Mouse (Mus musculus) hindbrain, embryonic 13.5 days (tissue): ENCODE measurements around the gene Calhm3. TPM values are rescaled to one million over a fixed set of nuclear protein-coding genes. Genes with fewer than 3 reads are reported as not detected.

Experiments used
- ATAC-seq: fragments of 200-750 bp; cut with Nextera tagmentation; 2 replicates; pipeline ENCODE4 v1.8.0; 2017; ENCODE audit warnings: moderate TSS enrichment; ENCODE audit not compliant: low FRiP score
- H3K27ac ChIP-seq: fragments of 300-500 bp; sonication (generic); 2 replicates; pipeline ENCODE4 v1.5.1; 2015; ENCODE audit warnings: inconsistent platforms, mild to moderate bottlenecking, moderate library complexity
- H3K27me3 ChIP-seq: fragments of 300-500 bp; sonication (generic); 2 replicates; pipeline ENCODE4 v1.6.1; 2015; ENCODE audit warnings: mild to moderate bottlenecking, inconsistent platforms
- H3K36me3 ChIP-seq: fragments of 300-500 bp; sonication (generic); 2 replicates; pipeline ENCODE4 v1.6.1; 2015; ENCODE audit warnings: mild to moderate bottlenecking, inconsistent platforms
- H3K4me1 ChIP-seq: fragments of 300-500 bp; sonication (generic); replicated peaks from 2 replicates; pipeline ENCODE4 v1.6.1; 2015; ENCODE audit warnings: inconsistent platforms
- H3K4me2 ChIP-seq: fragments of 300-500 bp; sonication (generic); 2 replicates; pipeline ENCODE4 v1.6.1; 2015; ENCODE audit warnings: inconsistent platforms, mild to moderate bottlenecking, moderate library complexity
- H3K4me3 ChIP-seq: fragments of 300-500 bp; sonication (generic); 2 replicates; pipeline ENCODE4 v1.5.1; 2015; ENCODE audit warnings: mild to moderate bottlenecking, inconsistent platforms
- H3K9ac ChIP-seq: fragments of 300-500 bp; sonication (generic); 2 replicates; pipeline ENCODE4 v1.6.1; 2015; ENCODE audit warnings: mild to moderate bottlenecking, inconsistent platforms
- H3K9me3 ChIP-seq: fragments of 300-500 bp; sonication (generic); 2 replicates; pipeline ENCODE4 v1.6.1; 2016; ENCODE audit warnings: inconsistent platforms
- WGBS: fragments of 180-500 bp; shearing (Covaris S2); methylation state at CpG from one replicate; pipeline ENCODE4 v1.1.7; 2015; 5-methylcytosine and 5-hydroxymethylcytosine counted together
- polyA plus RNA-seq: library from polyadenylated mRNA; unstranded; fragments of >200 nt; fragmentation: Nextera tagmentation; extraction: Ambion mirVana; gene quantifications from 2 replicates; pipeline ENCODE4 v1.2.1, GENCODE M21; 2015

Calhm3 gene
- polyA plus RNA-seq, 1 experiment from 2014 or later, result not detected

DNA sequence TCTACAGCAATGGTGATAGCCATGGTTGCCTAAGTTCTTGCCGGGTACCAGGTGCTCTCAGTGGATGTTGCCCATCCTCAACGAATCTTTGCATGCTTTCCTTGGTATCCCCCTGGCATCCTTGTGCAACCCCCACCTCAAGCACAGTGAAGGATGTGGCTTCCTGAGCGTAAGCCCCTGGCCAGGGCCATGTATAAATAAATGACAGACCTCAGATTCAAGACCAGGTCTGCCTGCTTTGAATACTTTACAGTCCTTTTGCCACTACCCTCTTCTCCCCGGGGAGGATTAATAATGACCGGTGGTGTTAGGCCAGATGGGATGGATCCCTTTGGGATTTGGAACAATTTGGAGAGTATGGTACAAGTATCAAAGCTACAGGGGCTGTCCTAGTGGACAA lies 21.4 kb downstream of the Calhm3 start:
- no peak overlapping the region for H3K4me2 ChIP-seq
- H3K36me3 ChIP-seq, result peaks cover 21% of the 10 kb centered on the region
- H3K9ac ChIP-seq, result no peak overlapping the region
- H3K27me3 ChIP-seq, result peaks cover 16% of the 10 kb centered on the region; the same call in 1 of the 2 replicates
- no peak overlapping the region for H3K27ac ChIP-seq
- no peak overlapping the region for H3K4me3 ChIP-seq
- 88% methylated on average over 5 of the region's 5 CpGs for WGBS
- H3K9me3 ChIP-seq, result no peaks in the 10 kb centered on the region
- peaks cover 23% of the 10 kb centered on the region for H3K4me1 ChIP-seq
- no peak for ATAC-seq

DNA sequence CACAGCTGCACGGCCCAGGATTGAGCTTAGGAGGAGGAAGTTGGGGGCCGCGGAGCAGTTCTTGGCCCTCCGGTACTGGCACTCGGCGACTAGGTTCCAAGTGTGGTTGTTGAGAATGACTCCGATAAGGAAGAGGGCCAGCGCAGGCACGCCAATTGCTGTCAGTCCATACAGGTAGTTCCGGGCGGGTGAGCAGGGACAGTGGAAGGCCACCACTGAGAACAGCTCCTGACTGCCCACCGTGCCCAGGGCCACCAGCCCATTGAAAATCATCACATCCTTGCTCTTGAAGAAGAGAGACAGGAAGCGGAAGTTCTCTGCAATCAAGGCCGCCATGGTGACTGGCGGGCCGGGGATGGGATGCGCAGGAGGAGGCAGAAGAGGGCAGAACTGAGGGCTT lies 22.0 kb downstream of the Calhm3 start:
- 90% methylated on average over 17 of the region's 17 CpGs for WGBS
- ATAC-seq, result no peak
- no peak overlapping the region for H3K4me2 ChIP-seq

GRCm38 (mm10) chr19:47133161-47133560 lies 24.4 kb downstream of the Calhm3 start:
- Histone ChIP-seq H3K27ac (no peak overlapping the region), H3K27me3 (0 out of 2 replicates have a peak, but pooled peaks cover 9% of the 10 kb centered on the region), H3K4me3 (no peak overlapping the region), H3K4me2 (no peak overlapping the region), H3K9ac (no peak overlapping the region), H3K9me3 (no peaks in the 10 kb centered on the region), H3K36me3 (peaks cover 51% of the 10 kb centered on the region), H3K4me1 (peaks cover 18% of the 10 kb centered on the region)
- no peak for ATAC-seq
- 93% methylated on average over 7 of the region's 7 CpGs for WGBS

More for the DNA sequence above, 22.0 kb downstream of the Calhm3 start:
- H3K27me3 ChIP-seq, result peaks cover 16% of the 10 kb centered on the region; the same call in 1 of the 2 replicates
- H3K36me3 ChIP-seq, result peaks cover 27% of the 10 kb centered on the region
- H3K27ac ChIP-seq, result no peak overlapping the region
- peaks cover 23% of the 10 kb centered on the region for H3K4me1 ChIP-seq
- H3K9ac ChIP-seq, result no peak overlapping the region
- no peaks in the 10 kb centered on the region for H3K9me3 ChIP-seq
- H3K4me3 ChIP-seq, result no peak overlapping the region

DNA sequence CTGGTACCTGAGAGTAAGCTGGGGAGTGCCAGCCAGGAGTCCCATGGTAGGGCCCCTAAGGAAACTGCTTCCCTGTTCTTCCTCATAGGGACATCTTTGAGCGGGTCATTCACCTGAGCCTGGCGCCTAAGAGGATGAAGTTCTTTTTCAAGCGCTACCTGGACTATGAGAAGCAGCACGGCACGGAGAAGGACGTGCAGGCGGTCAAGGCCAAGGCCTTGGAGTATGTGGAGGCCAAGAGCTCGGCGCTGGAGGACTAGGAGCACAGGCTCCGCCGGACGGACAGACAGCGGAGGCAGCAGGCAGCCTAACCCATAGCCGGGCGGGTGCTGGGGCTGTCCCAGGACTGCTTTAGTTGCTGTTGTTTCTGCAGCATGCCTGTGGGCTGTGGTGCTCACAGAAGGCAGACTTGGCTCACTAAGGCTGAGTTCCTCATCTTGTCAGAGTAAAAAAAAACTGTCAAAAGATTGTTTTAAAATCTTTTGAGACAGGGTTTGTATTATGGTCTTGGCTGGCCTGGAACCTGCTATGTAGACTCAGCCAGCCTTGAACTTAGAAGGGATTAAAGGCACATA lies 26.9 kb downstream of the Calhm3 start:
- no peaks in the 10 kb centered on the region for H3K4me1 ChIP-seq
- H3K4me2 ChIP-seq, result no peak overlapping the region
- no peaks in the 10 kb centered on the region for H3K9me3 ChIP-seq
- 94% methylated on average over 15 of the region's 15 CpGs for WGBS
- H3K4me3 ChIP-seq, result no peak overlapping the region
- no peak overlapping the region for H3K27ac ChIP-seq
- peaks cover 74% of the 10 kb centered on the region for H3K36me3 ChIP-seq
- H3K9ac ChIP-seq, result no peak overlapping the region
- no peak for ATAC-seq
- H3K27me3 ChIP-seq, result no peaks in the 10 kb centered on the region

DNA sequence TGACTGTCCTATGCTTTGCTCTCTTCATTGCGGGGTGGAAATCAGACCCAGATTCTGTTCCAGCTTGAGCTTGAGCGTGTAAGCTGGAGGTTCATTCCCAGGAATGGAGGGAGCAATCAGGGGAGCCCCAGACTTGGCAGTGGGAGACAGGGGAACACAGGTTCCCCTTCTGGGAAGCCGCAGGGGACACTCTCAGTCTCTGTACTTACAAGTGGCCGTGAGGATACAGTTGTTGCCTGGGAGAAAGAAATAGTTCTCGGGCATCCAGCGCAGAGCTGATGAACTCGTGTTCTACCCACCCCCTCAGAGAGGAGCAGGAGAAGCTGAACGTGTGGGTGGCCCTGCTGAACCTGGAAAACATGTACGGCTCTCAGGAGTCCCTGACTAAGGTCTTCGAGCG lies 28.7 kb downstream of the Calhm3 start:
- no peaks in the 10 kb centered on the region for H3K27me3 ChIP-seq
- H3K27ac ChIP-seq, result no peak overlapping the region
- H3K36me3 ChIP-seq, result peaks cover 91% of the 10 kb centered on the region
- no peak for ATAC-seq
- H3K9me3 ChIP-seq, result no peaks in the 10 kb centered on the region
- H3K4me2 ChIP-seq, result no peak overlapping the region
- no peaks in the 10 kb centered on the region for H3K4me1 ChIP-seq
- 95% methylated on average over 11 of the region's 11 CpGs for WGBS
- no peak overlapping the region for H3K4me3 ChIP-seq
- no peak overlapping the region for H3K9ac ChIP-seq

GRCm38 (mm10) chr19:47128164-47128563 lies 29.4 kb downstream of the Calhm3 start:
- ATAC-seq, result no peak
- WGBS, result 98% methylated on average over 10 of the region's 10 CpGs
- no peak overlapping the region for H3K9ac ChIP-seq

GRCm38 (mm10) chr19:47122802-47123201 lies 34.8 kb downstream of the Calhm3 start:
- 28% methylated on average over 2 of the region's 2 CpGs for WGBS

More at GRCm38 (mm10) chr19:47128164-47128563, 29.4 kb downstream of the Calhm3 start:
- Histone ChIP-seq H3K4me3 (no peak overlapping the region), H3K4me1 (no peaks in the 10 kb centered on the region), H3K27me3 (no peaks in the 10 kb centered on the region), H3K4me2 (no peak overlapping the region), H3K27ac (no peak overlapping the region), H3K9me3 (no peaks in the 10 kb centered on the region), H3K36me3 (peaks cover 89% of the 10 kb centered on the region)

GRCm38 (mm10) chr19:47121054-47121453 lies 36.5 kb downstream of the Calhm3 start:
- WGBS, result 43% methylated on average over 4 of the region's 4 CpGs
- no peak for ATAC-seq
- Histone ChIP-seq H3K4me3 (no peak overlapping the region), H3K27ac (no peak overlapping the region), H3K27me3 (no peaks in the 10 kb centered on the region), H3K4me2 (no peak overlapping the region), H3K9me3 (no peaks in the 10 kb centered on the region), H3K9ac (no peak overlapping the region), H3K36me3 (peaks cover 74% of the 10 kb centered on the region), H3K4me1 (no peaks in the 10 kb centered on the region)

More at GRCm38 (mm10) chr19:47122802-47123201, 34.8 kb downstream of the Calhm3 start:
- no peak overlapping the region for H3K4me3 ChIP-seq
- peaks cover 74% of the 10 kb centered on the region for H3K36me3 ChIP-seq
- no peak overlapping the region for H3K9ac ChIP-seq
- no peaks in the 10 kb centered on the region for H3K4me1 ChIP-seq
- H3K4me2 ChIP-seq, result no peak overlapping the region
- no peaks in the 10 kb centered on the region for H3K27me3 ChIP-seq
- no peak overlapping the region for H3K27ac ChIP-seq
- H3K9me3 ChIP-seq, result no peaks in the 10 kb centered on the region
- no peak for ATAC-seq

DNA sequence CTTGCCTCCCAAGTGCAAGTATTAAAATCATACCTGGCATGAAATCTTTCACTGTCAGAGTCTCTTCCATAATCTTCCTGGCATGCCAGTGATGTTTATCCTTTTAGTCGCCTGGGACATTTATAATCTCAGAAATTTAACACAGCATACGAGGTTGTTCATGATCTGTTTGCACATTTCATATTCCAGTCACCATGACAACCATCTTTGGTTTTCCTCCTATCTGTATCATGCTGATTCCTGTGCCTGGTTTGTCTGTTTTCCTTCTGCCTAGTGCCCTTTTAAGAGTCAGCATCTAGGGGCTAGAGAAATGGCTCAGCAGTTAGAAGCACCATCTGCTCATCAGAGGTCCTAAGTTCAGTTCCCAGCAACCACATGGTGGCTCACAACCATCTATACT lies 38.9 kb downstream of the Calhm3 start:
- WGBS, result 93% methylated on average over 2 of the region's 2 CpGs
- Histone ChIP-seq H3K36me3 (peaks cover 78% of the 10 kb centered on the region), H3K4me1 (no peaks in the 10 kb centered on the region), H3K4me3 (no peak overlapping the region), H3K9me3 (no peaks in the 10 kb centered on the region), H3K9ac (no peak overlapping the region), H3K27me3 (no peaks in the 10 kb centered on the region), H3K4me2 (no peak overlapping the region), H3K27ac (no peak overlapping the region)
- no peak for ATAC-seq

DNA sequence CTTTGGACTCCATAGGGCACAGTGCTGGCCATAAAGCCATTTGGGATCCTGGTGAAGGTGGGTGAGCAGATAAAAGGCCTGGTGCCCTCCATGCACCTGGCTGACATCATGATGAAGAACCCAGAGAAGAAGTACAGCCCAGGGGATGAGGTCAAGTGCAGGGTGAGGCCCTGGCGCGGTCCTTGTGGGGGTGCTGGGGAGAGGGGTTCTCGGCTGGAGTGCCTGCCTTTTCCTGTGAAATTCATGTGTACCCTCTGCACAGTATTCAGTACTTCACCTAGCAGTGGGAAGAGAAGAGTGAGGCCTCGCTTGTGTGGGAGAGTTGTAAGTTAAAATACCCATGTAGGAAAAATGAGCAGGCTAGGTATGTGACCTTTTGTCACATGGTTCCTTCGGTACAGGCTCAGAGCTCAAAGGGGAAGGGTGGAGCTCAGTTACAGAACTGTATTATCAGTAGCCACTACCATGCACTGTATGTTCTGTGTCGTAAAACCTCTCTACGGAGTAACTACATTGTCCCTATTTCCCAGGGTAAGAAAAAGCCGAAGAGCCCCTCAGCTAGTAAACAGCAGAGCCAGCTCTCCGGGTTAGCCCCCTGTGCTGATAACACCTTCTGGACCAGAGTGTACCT lies 52.8 kb downstream of the Calhm3 start:
- no peak overlapping the region for H3K27ac ChIP-seq
- H3K9me3 ChIP-seq, result no peaks in the 10 kb centered on the region
- H3K4me2 ChIP-seq, result no peak overlapping the region
- no peak overlapping the region for H3K9ac ChIP-seq
- peaks cover 99% of the 10 kb centered on the region for H3K36me3 ChIP-seq
- H3K27me3 ChIP-seq, result no peaks in the 10 kb centered on the region
- no peak for ATAC-seq
- H3K4me1 ChIP-seq, result no peaks in the 10 kb centered on the region
- no peak overlapping the region for H3K4me3 ChIP-seq
- WGBS, result 97% methylated on average over 9 of the region's 9 CpGs

Other genes with a start within 250 kb of the Calhm3 start
- gene Ina, start 143.1 kb downstream of the Calhm3 start, polyA plus RNA-seq, result 684 and 706 TPM in 2 replicates
- 93.2 and 98.1 TPM in 2 replicates for gene Nt5c2, start 142.6 kb downstream of the Calhm3 start, polyA plus RNA-seq
- gene Pcgf6, start 106.9 kb downstream of the Calhm3 start, polyA plus RNA-seq, result 31.1 and 31.2 TPM in 2 replicates
- gene Taf5, start 90.0 kb downstream of the Calhm3 start, polyA plus RNA-seq, result 6.0 and 6.9 TPM in 2 replicates
- gene Usmg5, start 67.1 kb downstream of the Calhm3 start, polyA plus RNA-seq, result 1,588 and 1,676 TPM in 2 replicates
- gene Pdcd11, start 67.0 kb downstream of the Calhm3 start, polyA plus RNA-seq, result 6.7 and 7.3 TPM in 2 replicates
- gene Calhm2, start 19.5 kb downstream of the Calhm3 start, polyA plus RNA-seq, result 1.3 and 1.6 TPM in 2 replicates
- gene Calhm1, start 13.5 kb downstream of the Calhm3 start, polyA plus RNA-seq, result not detected in 2 replicates
- 6.8 and 7.2 TPM in 2 replicates for gene Neurl1a, start 21.1 kb upstream of the Calhm3 start, polyA plus RNA-seq